Mouse (Mus musculus) midbrain, embryonic 14.5 days (tissue): ENCODE measurements at regions not wholly inside any gene's neighbourhood (a gene's known extent, or its start where the extent isn't known, plus 50 kb on each side); places are given as distances from the start of the nearest gene placed in this dataset.

ENCODE experiments used
- ATAC-seq: fragments of 200-750 bp; cut with Nextera tagmentation; 2 replicates; pipeline ENCODE4 v1.8.0; 2017; ENCODE audit warnings: moderate number of reproducible peaks, moderate library complexity; ENCODE audit not compliant: low FRiP score, low TSS enrichment
- DNase-seq: peaks from one replicate; pipeline ENCODE4 v3.0.0-alpha.2; 2015
- H3K27ac ChIP-seq: fragments of 300-500 bp; sonication (generic); replicated peaks from 2 replicates; pipeline ENCODE4 v1.5.1; 2014; ENCODE audit warnings: mild to moderate bottlenecking, low read depth, low read length, moderate library complexity
- H3K27me3 ChIP-seq: fragments of 300-500 bp; sonication (generic); 2 replicates; pipeline ENCODE4 v1.6.1; 2014; ENCODE audit warnings: low read length, control low read depth, mixed read lengths; ENCODE audit not compliant: control insufficient read depth, insufficient read depth
- H3K36me3 ChIP-seq: fragments of 300-500 bp; sonication (generic); 2 replicates; pipeline ENCODE4 v1.6.1; 2014; ENCODE audit warnings: low read length, control low read depth; ENCODE audit not compliant: control insufficient read depth, insufficient read depth
- H3K4me1 ChIP-seq: fragments of 300-500 bp; sonication (generic); 2 replicates; pipeline ENCODE4 v1.6.1; 2014; ENCODE audit warnings: mild to moderate bottlenecking, antibody characterized with exemption, low read length, control low read depth; ENCODE audit not compliant: control insufficient read depth, insufficient read depth
- H3K4me2 ChIP-seq: fragments of 300-500 bp; sonication (generic); 2 replicates; pipeline ENCODE4 v1.6.1; 2014; ENCODE audit warnings: mild to moderate bottlenecking, low read length, moderate library complexity
- H3K4me3 ChIP-seq: fragments of 300-500 bp; sonication (generic); replicated peaks from 2 replicates; pipeline ENCODE4 v1.5.1; 2014; ENCODE audit warnings: low read depth, low read length
- H3K9ac ChIP-seq: fragments of 300-500 bp; sonication (generic); replicated peaks from 2 replicates; pipeline ENCODE4 v1.6.1; 2014; ENCODE audit warnings: mild to moderate bottlenecking, low read length, moderate library complexity
- H3K9me3 ChIP-seq: fragments of 300-500 bp; sonication (generic); 2 replicates; pipeline ENCODE4 v1.6.1; 2016; ENCODE audit warnings: low read length, control low read depth, mixed read lengths; ENCODE audit not compliant: control insufficient read depth
- WGBS: fragments of 180-500 bp; shearing (Covaris S2); extraction: QIAGEN DNeasy Blood & Tissue Kit; methylation state at CpG from one replicate; pipeline ENCODE4 v1.1.7; 2014; 5-methylcytosine and 5-hydroxymethylcytosine counted together

- no peaks in the 10 kb centered on the region for H3K36me3 ChIP-seq
- no peak for DNase-seq
- H3K4me3 ChIP-seq = no peak overlapping the region
- no peaks in the 10 kb centered on the region for H3K4me1 ChIP-seq
- no peak overlapping the region for H3K27ac ChIP-seq
- no peak for ATAC-seq
- WGBS = 94% methylated on average over 1 of the region's 1 CpGs
- H3K9ac ChIP-seq = no peak overlapping the region
- H3K27me3 ChIP-seq = no peaks in the 10 kb centered on the region
- peaks cover 10% of the 10 kb centered on the region; the same call in 1 of the 2 replicates for H3K9me3 ChIP-seq
- H3K4me2 ChIP-seq = no peak overlapping the region
These were observed 557.2 kb upstream of the Gm5415 start for GRCm38 (mm10) chr1:33104296-33104695.

- Histone ChIP-seq H3K4me2 (no peak overlapping the region), H3K4me3 (no peak overlapping the region), H3K9me3 (no peaks in the 10 kb centered on the region), H3K27ac (no peak overlapping the region), H3K4me1 (no peaks in the 10 kb centered on the region), H3K36me3 (no peaks in the 10 kb centered on the region), H3K9ac (no peak overlapping the region), H3K27me3 (no peaks in the 10 kb centered on the region)
- ATAC-seq (no peak), DNase-seq (no peak)
- 80% methylated on average over 3 of the region's 3 CpGs for WGBS
These were observed 551.0 kb upstream of the Gm5415 start for GRCm38 (mm10) chr1:33098062-33098461.

DNA sequence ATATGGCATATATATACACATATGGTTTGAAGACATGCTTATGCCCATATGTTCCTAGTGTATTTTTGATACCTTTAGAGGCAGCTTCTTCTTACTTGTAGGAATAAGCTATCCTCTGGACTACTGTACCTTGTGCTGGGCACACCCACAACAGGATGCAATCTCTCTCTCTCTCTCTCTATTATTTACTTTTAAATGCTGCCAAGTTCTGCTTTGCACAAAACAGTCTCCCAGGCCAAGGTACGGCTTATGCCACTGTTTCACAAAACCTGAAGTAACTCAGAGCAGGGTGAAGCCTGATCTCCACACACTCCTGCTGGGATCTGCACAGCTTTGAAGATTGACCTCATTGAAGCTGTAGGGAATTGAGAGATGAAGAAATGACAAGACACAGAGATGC is 549.8 kb upstream of the Gm5415 start:
- ATAC-seq = no peak
- no peak overlapping the region for H3K4me3 ChIP-seq

DNA sequence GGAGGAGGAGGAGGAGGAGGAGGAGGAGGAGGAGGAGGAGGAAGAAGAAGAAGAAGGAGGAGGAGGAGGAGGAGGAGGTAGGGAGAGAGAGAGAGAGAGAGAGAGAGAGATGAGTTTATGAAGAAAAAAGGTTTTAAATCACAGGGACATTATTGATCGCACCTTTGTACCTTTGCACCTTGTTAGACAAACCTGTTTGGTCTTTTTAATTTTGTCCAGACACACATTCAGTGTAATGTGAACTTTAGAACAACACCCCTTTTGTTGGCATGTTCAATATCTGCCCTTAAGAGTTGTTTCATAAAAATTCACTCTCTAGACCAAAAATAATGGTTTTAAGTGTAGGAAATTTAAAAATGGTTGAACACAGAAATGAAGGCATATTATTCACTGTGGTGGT is 527.5 kb upstream of the Gm5415 start:
- 97% methylated on average over 1 of the region's 1 CpGs for WGBS
- DNase-seq = no peak
- Histone ChIP-seq H3K4me2 (no peak overlapping the region), H3K4me3 (no peak overlapping the region), H3K4me1 (no peaks in the 10 kb centered on the region), H3K27me3 (no peaks in the 10 kb centered on the region), H3K9ac (no peak overlapping the region), H3K9me3 (no peaks in the 10 kb centered on the region), H3K27ac (no peak overlapping the region), H3K36me3 (no peaks in the 10 kb centered on the region)
- ATAC-seq = no peak

More for the DNA sequence above, 549.8 kb upstream of the Gm5415 start:
- no peak overlapping the region for H3K9ac ChIP-seq
- no peaks in the 10 kb centered on the region for H3K27me3 ChIP-seq
- H3K27ac ChIP-seq = no peak overlapping the region
- H3K9me3 ChIP-seq = no peaks in the 10 kb centered on the region
- no peak for DNase-seq
- 88% methylated on average over 1 of the region's 1 CpGs for WGBS
- no peaks in the 10 kb centered on the region for H3K36me3 ChIP-seq
- no peak overlapping the region for H3K4me2 ChIP-seq
- no peaks in the 10 kb centered on the region for H3K4me1 ChIP-seq

DNA sequence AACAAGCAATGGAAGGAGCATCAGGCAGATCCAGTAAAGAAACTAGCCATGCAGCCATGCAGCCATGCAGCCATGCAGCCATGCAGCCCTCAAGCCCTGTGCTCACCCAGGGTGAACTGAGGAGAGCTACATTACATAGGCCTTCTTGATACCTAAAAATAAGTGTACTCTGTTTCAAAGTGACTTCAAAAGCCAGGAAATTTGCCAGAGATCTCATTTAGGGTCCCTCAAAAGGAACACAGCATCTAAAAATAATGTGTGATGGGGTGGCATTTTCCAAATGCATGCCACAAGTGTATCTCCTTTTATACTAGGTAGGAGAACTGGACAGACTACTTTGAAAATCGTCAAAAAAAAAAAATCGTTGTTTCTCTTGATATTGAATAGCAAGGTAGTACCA is 510.9 kb upstream of the Gm5415 start:
- Histone ChIP-seq H3K9ac (no peak overlapping the region), H3K9me3 (no peaks in the 10 kb centered on the region), H3K4me1 (no peaks in the 10 kb centered on the region), H3K4me2 (no peak overlapping the region), H3K4me3 (no peak overlapping the region), H3K27ac (no peak overlapping the region), H3K27me3 (no peaks in the 10 kb centered on the region), H3K36me3 (no peaks in the 10 kb centered on the region)
- DNase-seq = no peak
- 83% methylated on average over 2 of the region's 2 CpGs for WGBS
- ATAC-seq = no peak

GRCm38 (mm10) chr1:33044388-33044787 is 497.3 kb upstream of the Gm5415 start:
- H3K4me2 ChIP-seq = no peak overlapping the region
- no peak overlapping the region for H3K27ac ChIP-seq
- no peaks in the 10 kb centered on the region for H3K27me3 ChIP-seq
- ATAC-seq (peak; percentile 46; the same call in 1 of the 2 replicates), DNase-seq (no peak)
- H3K9me3 ChIP-seq = no peaks in the 10 kb centered on the region
- 92% methylated on average over 2 of the region's 2 CpGs for WGBS
- no peak overlapping the region for H3K9ac ChIP-seq
- no peak overlapping the region for H3K4me3 ChIP-seq
- H3K36me3 ChIP-seq = no peaks in the 10 kb centered on the region
- no peaks in the 10 kb centered on the region for H3K4me1 ChIP-seq

- Histone ChIP-seq H3K27ac (no peak overlapping the region), H3K9me3 (no peaks in the 10 kb centered on the region), H3K36me3 (no peaks in the 10 kb centered on the region), H3K4me1 (no peaks in the 10 kb centered on the region), H3K4me2 (no peak overlapping the region), H3K4me3 (no peak overlapping the region), H3K27me3 (no peaks in the 10 kb centered on the region), H3K9ac (no peak overlapping the region)
- 18% methylated on average over 2 of the region's 2 CpGs for WGBS
- ATAC-seq (peak; percentile 57; the same call in 1 of the 2 replicates), DNase-seq (peak; percentile 57)
These were observed 495.3 kb upstream of the Gm5415 start for GRCm38 (mm10) chr1:33042424-33042823.

- no peak overlapping the region for H3K4me2 ChIP-seq
- no peak overlapping the region for H3K9ac ChIP-seq
- H3K4me3 ChIP-seq = no peak overlapping the region
- H3K4me1 ChIP-seq = no peaks in the 10 kb centered on the region
- H3K27me3 ChIP-seq = no peaks in the 10 kb centered on the region
- no peaks in the 10 kb centered on the region for H3K9me3 ChIP-seq
- no peak overlapping the region for H3K27ac ChIP-seq
- no peaks in the 10 kb centered on the region for H3K36me3 ChIP-seq
- ATAC-seq (no peak), DNase-seq (no peak)
- 76% methylated on average over 4 of the region's 4 CpGs for WGBS
These were observed 493.6 kb upstream of the Gm5415 start for GRCm38 (mm10) chr1:33040740-33041139.

DNA sequence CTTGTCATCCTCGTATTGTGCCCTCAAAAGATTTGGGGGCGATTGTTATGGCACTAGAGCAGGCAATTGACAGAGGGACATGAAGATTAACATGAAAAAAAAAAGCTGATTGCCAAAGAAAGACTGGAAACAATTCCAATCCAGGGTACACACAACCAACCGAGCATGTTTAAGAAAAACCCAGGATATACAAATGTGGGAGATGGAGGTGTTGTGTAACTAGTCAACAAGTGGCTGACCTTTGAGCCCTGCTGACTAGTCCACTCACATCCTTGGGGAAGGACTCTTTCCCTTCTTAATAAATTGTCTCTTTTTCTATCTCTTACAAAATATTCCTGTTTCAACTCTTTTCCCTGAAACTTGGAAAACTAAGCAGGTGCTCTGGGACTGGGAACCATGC is 484.9 kb upstream of the Gm5415 start:
- Histone ChIP-seq H3K9ac (no peak overlapping the region), H3K9me3 (no peaks in the 10 kb centered on the region), H3K27me3 (no peaks in the 10 kb centered on the region), H3K4me2 (no peak overlapping the region), H3K4me3 (no peak overlapping the region), H3K36me3 (no peaks in the 10 kb centered on the region), H3K4me1 (peaks cover 2% of the 10 kb centered on the region), H3K27ac (no peak overlapping the region)
- no peak for DNase-seq
- WGBS = 63% methylated on average over 3 of the region's 3 CpGs
- ATAC-seq = no peak
